Comparison of ENCODE assay signal across 7 mouse cellular contexts in genomic region chr4:129462118-129462517, GRCm38 (mm10). TPM values are rescaled to one million over a fixed set of nuclear protein-coding genes. Genes with fewer than 3 reads are reported as not detected.
DNase-seq lines count a peak whose midpoint lies in the region; ATAC-seq and TF ChIP-seq lines count a peak whose summit lies in the region.

No protein-coding gene starts in this region.

- peak overlapping the region; percentile 84 for H3K4me2 ChIP-seq in embryonic facial prominence, embryonic 13.5 days
- peak overlapping the region; percentile 98 for H3K4me2 ChIP-seq in myocyte (ENCODE audit: low read depth)

- DNase-seq in spleen, adult 2 months (ENCODE audit: low read depth in 1 of 2, low spot score in 2 of 2), result no peak
- DNase-seq in spleen, postnatal 14 days (ENCODE audit: low spot score in 2 of 2), result no peak
- DNase-seq in kidney, adult 8-10 months, result peak; percentile 15 to 31
- no peak for DNase-seq in retina, postnatal 1 day
- DNase-seq in layer of hippocampus, adult 18-20 months (ENCODE audit: low spot score in 2 of 2), result no peak

- peak overlapping the region; percentile 72; the same call in 1 of the 2 replicates for H3K27ac ChIP-seq in spleen, adult 2 months (ENCODE audit: insufficient read depth, low read length)
- H3K27ac ChIP-seq in embryonic facial prominence, embryonic 13.5 days, result no peak overlapping the region

- peak overlapping the region; percentile 79 for H3K4me3 ChIP-seq in spleen, adult 2 months (ENCODE audit: extremely low read depth, insufficient read depth, insufficient read length)
- H3K4me3 ChIP-seq in embryonic facial prominence, embryonic 13.5 days, result peak overlapping the region; percentile 95
- peak overlapping the region; percentile 42 for H3K4me3 ChIP-seq in myocyte

- H3K36me3 ChIP-seq in spleen, adult 2 months (ENCODE audit: control insufficient read depth, insufficient read depth, low read length), result peaks cover 14% of the 10 kb centered on the region
- peaks cover 36% of the 10 kb centered on the region for H3K36me3 ChIP-seq in embryonic facial prominence, embryonic 13.5 days
- no peaks in the 10 kb centered on the region for H3K36me3 ChIP-seq in myocyte (ENCODE audit: control insufficient read depth, insufficient read depth)

- H3K9me3 ChIP-seq in embryonic facial prominence, embryonic 13.5 days, result no peaks in the 10 kb centered on the region

- peaks cover 6% of the 10 kb centered on the region for H3K79me2 ChIP-seq in myocyte (ENCODE audit: control insufficient read depth, insufficient read depth)

- no peak for ATAC-seq in embryonic facial prominence, embryonic 13.5 days (ENCODE audit: insufficient number of reproducible peaks, insufficient read depth, low FRiP score, low TSS enrichment, low read depth)

- no peak for TF ChIP-seq POLR2A in spleen, adult 2 months (IDR thresholded peaks at IDR 0.05; ENCODE audit: low read depth, low read length)
- TF ChIP-seq POLR2A in myocyte (IDR thresholded peaks at IDR 0.05; ENCODE audit: insufficient read length, low read depth), result no peak

- WGBS in spleen, adult 2 months, result 46% methylated on average over 3 of the region's 3 CpGs
- 36% methylated on average over 3 of the region's 3 CpGs for whole genome bisulfite sequencing in embryonic facial prominence, embryonic 13.5 days

- peak overlapping the region; percentile 87 for H3K9ac ChIP-seq in embryonic facial prominence, embryonic 13.5 days

- H3ac ChIP-seq in myocyte (ENCODE audit: control insufficient read depth, insufficient read length), result peak overlapping the region; percentile 37

- no peaks in the 10 kb centered on the region; the same call in 1 of the 2 replicates for H3K4me1 ChIP-seq in spleen, adult 2 months (ENCODE audit: control insufficient read depth, insufficient read depth, insufficient read length)
- H3K4me1 ChIP-seq in embryonic facial prominence, embryonic 13.5 days, result peaks cover 14% of the 10 kb centered on the region

- no peak for TF ChIP-seq CTCF in spleen, adult 2 months (IDR thresholded peaks at IDR 0.05; ENCODE audit: extremely low read depth, insufficient read depth, insufficient read length, insufficient replicate concordance)

- H3K27me3 ChIP-seq in spleen, adult 2 months (ENCODE audit: control insufficient read depth, insufficient read depth, low read length), result no peaks in the 10 kb centered on the region
- no peaks in the 10 kb centered on the region for H3K27me3 ChIP-seq in embryonic facial prominence, embryonic 13.5 days
- no peaks in the 10 kb centered on the region for H3K27me3 ChIP-seq in myocyte (ENCODE audit: control insufficient read depth, insufficient read depth, insufficient read length)

TF ChIP-seq in myocyte, 11 proteins besides CTCF, POLR2A, EP300 and RAD21:
- no peak for TF ChIP-seq SRF (IDR thresholded peaks at IDR 0.05; ENCODE audit: control insufficient read depth, insufficient read length, low read depth)
- no peak for TF ChIP-seq MAX (IDR thresholded peaks at IDR 0.05; ENCODE audit: low read depth)
- TF ChIP-seq REST (IDR thresholded peaks at IDR 0.05; ENCODE audit: insufficient read depth, insufficient read length), result no peak
- TF ChIP-seq POLR2AphosphoS2 (IDR thresholded peaks at IDR 0.05; ENCODE audit: insufficient read length, low read depth), result no peak
- TF ChIP-seq CEBPB (IDR thresholded peaks at IDR 0.05; ENCODE audit: insufficient read depth, poor library complexity, severe bottlenecking), result no peak
- TF ChIP-seq MYOG (IDR thresholded peaks at IDR 0.05; ENCODE audit: control insufficient read depth in 1 of 3, insufficient read depth in 1 of 3, insufficient read length in 2 of 3, low read depth in 2 of 3), result no peak
- TF ChIP-seq TCF3 (IDR thresholded peaks at IDR 0.05; ENCODE audit: insufficient read length, low read depth), result no peak

RNA-seq across cellular contexts. Expression of gene Bsdc1, which starts 0.7 kb away (rescaled TPM):
- 20.3 and 31.5 TPM in 2 replicates for polyA plus RNA-seq in spleen, adult 2 months (2012; rRNA removed)
- 27.6 and 29.9 TPM in 2 replicates for polyA plus RNA-seq in embryonic facial prominence, embryonic 13.5 days (2015; fragmentation: Nextera tagmentation; extraction: Ambion mirVana)
- 22.9 TPM for polyA plus RNA-seq in myocyte (2012; fragmentation: generic; extraction: Trizol)
- total RNA-seq in layer of hippocampus, adult 18-20 months (2021), result 10 to 100 TPM; 63.0 to 63.5 TPM

RNA-seq across cellular contexts. Expression of gene Zbtb8b, which starts 21.5 kb away (rescaled TPM):
- 0.02 TPM in 1 of 2 replicates, not detected in the other for polyA plus RNA-seq in spleen, adult 2 months (2012; rRNA removed)
- 2.5 and 2.8 TPM in 2 replicates for polyA plus RNA-seq in embryonic facial prominence, embryonic 13.5 days (2015; fragmentation: Nextera tagmentation; extraction: Ambion mirVana)
- 0.04 TPM for polyA plus RNA-seq in myocyte (2012; fragmentation: generic; extraction: Trizol)
- total RNA-seq in layer of hippocampus, adult 18-20 months (2021), result 1 to 10 TPM; 5.3 to 6.0 TPM

RNA-seq across cellular contexts. Expression of gene Tssk3, which starts 28.7 kb away (rescaled TPM):
- 0.11 TPM in 1 of 2 replicates, not detected in the other for polyA plus RNA-seq in spleen, adult 2 months (2012; rRNA removed)
- polyA plus RNA-seq in embryonic facial prominence, embryonic 13.5 days (2015; fragmentation: Nextera tagmentation; extraction: Ambion mirVana), result not detected in 2 replicates
- not detected for polyA plus RNA-seq in myocyte (2012; fragmentation: generic; extraction: Trizol)
- not detected for total RNA-seq in layer of hippocampus, adult 18-20 months (2021)

RNA-seq across cellular contexts. Expression of gene Fam229a, which starts 28.9 kb away (rescaled TPM):
- polyA plus RNA-seq in spleen, adult 2 months (2012; rRNA removed), result 0.20 and 0.70 TPM in 2 replicates
- polyA plus RNA-seq in embryonic facial prominence, embryonic 13.5 days (2015; fragmentation: Nextera tagmentation; extraction: Ambion mirVana), result not detected in 2 replicates
- polyA plus RNA-seq in myocyte (2012; fragmentation: generic; extraction: Trizol), result 0.10 TPM
- not detected for total RNA-seq in layer of hippocampus, adult 18-20 months (2021)

RNA-seq across cellular contexts. Expression of gene Marcksl1, which starts 51.3 kb away (rescaled TPM):
- polyA plus RNA-seq in spleen, adult 2 months (2012; rRNA removed), result 44.0 and 55.7 TPM in 2 replicates
- polyA plus RNA-seq in embryonic facial prominence, embryonic 13.5 days (2015; fragmentation: Nextera tagmentation; extraction: Ambion mirVana), result 839 and 1,023 TPM in 2 replicates
- 41.6 TPM for polyA plus RNA-seq in myocyte (2012; fragmentation: generic; extraction: Trizol)
- 10 to 100 TPM; 72.5 to 76.6 TPM for total RNA-seq in layer of hippocampus, adult 18-20 months (2021)

Comparison
In these comparisons a context has a peak if more than half of its experiments do, and no peak if none do; other contexts are left out.
1. DNase-seq: peak in kidney, adult 8-10 months (2 of 2); none in spleen, adult 2 months (0 of 2), spleen, postnatal 14 days (0 of 2), retina, postnatal 1 day (single experiment) and layer of hippocampus, adult 18-20 months (0 of 2).
2. H3K4me3 ChIP-seq: peak in every context shown above with its lines; median percentile 95 in embryonic facial prominence, embryonic 13.5 days; 79 in spleen, adult 2 months; 42 in myocyte.